Mouse (Mus musculus): Measurements from ENCODE around the gene Wdfy3. TPM values are rescaled to one million over a fixed set of nuclear protein-coding genes. Genes with fewer than 3 reads are reported as not detected.

Wdfy3 gene
- 6.3 and 7.4 TPM in 2 replicates for polyA plus RNA-seq (2021; fragmentation: Nextera tagmentation)
- long read RNA-seq, experiment 1, partial matches to known transcripts: 15 of 40 reads
- long read RNA-seq, experiment 1, other reads (novel, unspliced or antisense): 25 of 40 reads
- long read RNA-seq, experiment 2, partial matches to known transcripts: 2 of 25 reads
- long read RNA-seq, experiment 2, other reads (novel, unspliced or antisense): 23 of 25 reads

GRCm38 (mm10) chr5:102069767-102070413, at the start of gene Wdfy3:
Wdfy3 (minus strand) TSS chr5:102069921.

